Mouse (Mus musculus) forebrain, postnatal 0 days (tissue): ENCODE data around the gene Pigs. TPM values are rescaled to one million over a fixed set of nuclear protein-coding genes. Genes with fewer than 3 reads are reported as not detected.

Experiments used
- ATAC-seq: fragments of 200-750 bp; cut with Nextera tagmentation; 2 replicates; pipeline ENCODE4 v1.8.0; 2017; ENCODE audit warnings: mild to moderate bottlenecking, moderate library complexity
- DNase-seq: peaks from one replicate; pipeline ENCODE4 v3.0.0-alpha.2; 2015
- H3K27ac ChIP-seq: fragments of 300-500 bp; sonication (generic); 2 replicates; pipeline ENCODE4 v1.5.1; 2014; ENCODE audit warnings: low read depth, mild to moderate bottlenecking, antibody characterized with exemption, low read length, moderate library complexity, mixed read lengths
- H3K27me3 ChIP-seq: fragments of 300-500 bp; sonication (generic); 2 replicates; pipeline ENCODE4 v1.6.1; 2014; ENCODE audit warnings: mild to moderate bottlenecking, low read length, mixed read lengths; ENCODE audit not compliant: insufficient read depth
- H3K36me3 ChIP-seq: fragments of 300-500 bp; sonication (generic); 2 replicates; pipeline ENCODE4 v1.6.1; 2014; ENCODE audit warnings: mild to moderate bottlenecking, moderate library complexity; ENCODE audit not compliant: insufficient read depth
- H3K4me1 ChIP-seq: fragments of 300-500 bp; sonication (generic); 2 replicates; pipeline ENCODE4 v1.6.1; 2014; ENCODE audit warnings: antibody characterized with exemption; ENCODE audit not compliant: insufficient read depth
- H3K4me2 ChIP-seq: fragments of 300-500 bp; sonication (generic); 2 replicates; pipeline ENCODE4 v1.6.1; 2014; ENCODE audit warnings: low read depth, mild to moderate bottlenecking, moderate library complexity
- H3K4me3 ChIP-seq: fragments of 300-500 bp; sonication (generic); 2 replicates; pipeline ENCODE4 v1.5.1; 2014; ENCODE audit warnings: low read depth, low read length, mixed read lengths
- H3K9ac ChIP-seq: fragments of 300-500 bp; sonication (generic); 2 replicates; pipeline ENCODE4 v1.6.1; 2014; ENCODE audit warnings: mild to moderate bottlenecking
- H3K9me3 ChIP-seq: fragments of 300-500 bp; sonication (generic); 2 replicates; pipeline ENCODE4 v1.6.1; 2016; ENCODE audit warnings: low read length
- CTCF ChIP-seq: sonication (generic); IDR thresholded peaks from 2 replicates; pipeline ENCODE4 v1.5.1; 2016; ENCODE audit warnings: antibody characterized with exemption, control low read depth, low read depth
- WGBS: fragments of 180-500 bp; shearing (Covaris S2); extraction: QIAGEN DNeasy Blood & Tissue Kit; methylation state at CpG from one replicate; pipeline ENCODE4 v1.1.7; 2014; 5-methylcytosine and 5-hydroxymethylcytosine counted together
- polyA plus RNA-seq: library from polyadenylated mRNA; unstranded; fragments of >200 nt; fragmentation: Nextera tagmentation; extraction: Ambion mirVana; gene quantifications from 2 replicates; pipeline ENCODE4 v1.2.1, GENCODE M21; 2015
- total RNA-seq: library from RNA; depleted of rRNA; stranded (reverse); fragments of >200 nt; gene quantifications from 2 replicates; pipeline ENCODE4 v1.2.3, GENCODE M21; 2014

The Pigs gene
- total and polyA plus RNA-seq, 2 experiments from 2014 or later: 43.1 to 76.8 TPM

- H3K4me3 ChIP-seq: no peak overlapping the region
- WGBS: 93% methylated on average over 8 of the region's 8 CpGs
Observed at GRCm38 (mm10) chr11:78374147-78374546, 45.9 kb downstream of the Pigs start.

GRCm38 (mm10) chr11:78377549-78378159, 49.4 kb downstream of the Pigs start:
- no peak for DNase-seq
- Histone ChIP-seq H3K4me3 (no peak overlapping the region), H3K9me3 (no peaks in the 10 kb centered on the region), H3K4me1 (no peaks in the 10 kb centered on the region), H3K27me3 (no peaks in the 10 kb centered on the region), H3K4me2 (no peak overlapping the region), H3K27ac (no peak overlapping the region), H3K36me3 (no peaks in the 10 kb centered on the region), H3K9ac (no peak overlapping the region)
- ATAC-seq: no peak
- TF ChIP-seq CTCF: no peak
- WGBS: 45% methylated on average over 11 of the region's 12 CpGs

More at GRCm38 (mm10) chr11:78374147-78374546, 45.9 kb downstream of the Pigs start:
- no peak overlapping the region for H3K9ac ChIP-seq
- H3K27me3 ChIP-seq: no peaks in the 10 kb centered on the region
- no peak overlapping the region for H3K4me2 ChIP-seq
- no peak overlapping the region for H3K27ac ChIP-seq
- no peaks in the 10 kb centered on the region for H3K9me3 ChIP-seq
- no peak for DNase-seq
- no peak for TF ChIP-seq CTCF
- no peaks in the 10 kb centered on the region for H3K4me1 ChIP-seq
- ATAC-seq: no peak
- H3K36me3 ChIP-seq: no peaks in the 10 kb centered on the region

DNA sequence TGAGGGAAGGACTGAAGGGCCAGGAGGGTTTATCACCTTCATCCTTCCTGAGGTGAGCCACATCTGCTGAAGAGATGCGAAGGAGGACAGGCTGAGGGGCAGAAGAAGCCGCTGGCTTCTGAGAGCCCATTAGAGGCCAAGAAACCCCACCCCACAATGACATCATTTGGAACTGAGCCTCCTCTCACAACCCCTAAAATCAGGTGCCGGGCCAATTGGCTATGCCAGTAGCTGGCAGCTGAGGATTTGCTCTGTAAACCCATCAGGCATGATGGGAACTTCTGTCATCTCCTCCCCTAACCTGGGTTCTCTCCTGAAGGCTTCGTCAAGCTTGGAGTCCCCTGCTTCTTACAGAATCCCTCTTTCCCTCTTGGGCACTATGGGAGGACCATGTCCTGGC, 52.1 kb downstream of the Pigs start:
- no peaks in the 10 kb centered on the region for H3K36me3 ChIP-seq
- TF ChIP-seq CTCF: no peak
- 49% methylated on average over 4 of the region's 4 CpGs for WGBS
- no peaks in the 10 kb centered on the region for H3K27me3 ChIP-seq
- no peaks in the 10 kb centered on the region for H3K4me1 ChIP-seq
- no peak overlapping the region for H3K4me3 ChIP-seq
- DNase-seq (no peak), ATAC-seq (no peak)
- no peaks in the 10 kb centered on the region for H3K9me3 ChIP-seq
- H3K27ac ChIP-seq: no peak overlapping the region
- H3K4me2 ChIP-seq: no peak overlapping the region
- no peak overlapping the region for H3K9ac ChIP-seq

- Histone ChIP-seq H3K27me3 (no peaks in the 10 kb centered on the region), H3K4me2 (no peak overlapping the region), H3K27ac (no peak overlapping the region), H3K9ac (no peak overlapping the region), H3K4me3 (no peak overlapping the region), H3K4me1 (no peaks in the 10 kb centered on the region), H3K9me3 (no peaks in the 10 kb centered on the region), H3K36me3 (no peaks in the 10 kb centered on the region)
- WGBS: 79% methylated on average over 3 of the region's 3 CpGs
- no peak for TF ChIP-seq CTCF
- no peak for DNase-seq
- ATAC-seq: no peak
Observed at GRCm38 (mm10) chr11:78380996-78381395, 52.8 kb downstream of the Pigs start.

DNA sequence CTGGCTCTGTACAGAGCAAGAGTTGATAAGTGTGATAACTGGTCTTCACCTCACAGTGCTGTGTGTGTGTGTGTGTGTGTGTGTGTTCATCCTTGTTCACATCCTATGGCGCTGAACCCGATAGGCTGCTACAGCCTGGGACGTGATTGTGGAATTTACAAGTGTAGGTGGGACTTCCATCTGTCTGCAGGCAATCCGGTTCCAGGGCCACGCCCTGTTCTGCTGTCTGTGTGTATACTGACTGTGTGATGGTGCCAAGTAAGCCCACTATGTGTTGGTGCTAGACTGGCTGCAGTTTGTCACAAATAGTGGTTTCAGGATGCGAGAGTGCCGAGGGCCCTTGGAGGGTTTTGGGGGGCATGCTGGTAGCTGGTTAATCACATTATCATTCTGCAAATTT, 54.1 kb downstream of the Pigs start:
- Histone ChIP-seq H3K27me3 (no peaks in the 10 kb centered on the region), H3K36me3 (no peaks in the 10 kb centered on the region), H3K27ac (no peak overlapping the region), H3K4me3 (no peak overlapping the region), H3K9ac (no peak overlapping the region), H3K9me3 (no peaks in the 10 kb centered on the region), H3K4me2 (no peak overlapping the region), H3K4me1 (no peaks in the 10 kb centered on the region)
- DNase-seq (no peak), ATAC-seq (no peak)
- WGBS: 81% methylated on average over 7 of the region's 7 CpGs
- TF ChIP-seq CTCF: no peak

DNA sequence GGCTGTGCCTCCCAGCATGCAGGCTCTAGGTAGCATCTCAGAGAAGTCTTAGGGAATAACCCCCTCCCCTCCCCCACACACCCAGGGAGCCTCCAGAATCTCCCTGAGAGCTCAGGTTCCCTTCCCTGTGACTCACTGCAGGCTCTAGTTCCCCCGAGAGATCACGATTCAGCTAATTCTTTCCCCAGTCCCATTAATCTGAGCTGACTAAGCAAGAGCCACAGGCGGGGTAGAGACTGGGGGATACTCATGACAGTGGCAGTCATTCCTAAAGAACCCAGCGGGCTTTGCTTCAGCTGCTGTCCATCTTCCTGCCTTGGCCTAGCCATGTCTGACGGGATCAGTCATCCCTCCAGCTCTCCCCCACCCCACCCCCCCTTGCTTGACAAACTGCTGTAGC, 54.5 kb downstream of the Pigs start:
- no peaks in the 10 kb centered on the region for H3K27me3 ChIP-seq
- no peaks in the 10 kb centered on the region for H3K9me3 ChIP-seq
- H3K4me1 ChIP-seq: no peaks in the 10 kb centered on the region
- WGBS: 28% methylated on average over 5 of the region's 5 CpGs
- no peak overlapping the region for H3K27ac ChIP-seq
- no peak overlapping the region for H3K4me2 ChIP-seq
- no peak for ATAC-seq
- H3K4me3 ChIP-seq: no peak overlapping the region
- H3K9ac ChIP-seq: no peak overlapping the region
- TF ChIP-seq CTCF: no peak
- H3K36me3 ChIP-seq: no peaks in the 10 kb centered on the region
- DNase-seq: no peak

GRCm38 (mm10) chr11:78385776-78386175, 57.6 kb downstream of the Pigs start:
- Histone ChIP-seq H3K36me3 (no peaks in the 10 kb centered on the region), H3K4me2 (no peak overlapping the region), H3K4me1 (no peaks in the 10 kb centered on the region), H3K27me3 (no peaks in the 10 kb centered on the region), H3K27ac (no peak overlapping the region), H3K4me3 (no peak overlapping the region), H3K9me3 (no peaks in the 10 kb centered on the region), H3K9ac (no peak overlapping the region)
- ATAC-seq: no peak
- no peak for DNase-seq
- WGBS: 92% methylated on average over 10 of the region's 10 CpGs
- no peak for TF ChIP-seq CTCF
